Mouse (Mus musculus) myocyte (in vitro differentiated cells): ENCODE results near the gene Aacs. TPM values are rescaled to one million over a fixed set of nuclear protein-coding genes. Genes with fewer than 3 reads are reported as not detected.

Experiments used
- H3K27me3 ChIP-seq: one replicate; pipeline ENCODE4 v1.6.1; 2011; ENCODE audit not compliant: control insufficient read depth, insufficient read depth, insufficient read length
- H3K36me3 ChIP-seq: one replicate; pipeline ENCODE4 v1.6.1; 2011; ENCODE audit not compliant: control insufficient read depth, insufficient read depth
- H3K4me2 ChIP-seq: one replicate; pipeline ENCODE4 v1.6.1; 2011; ENCODE audit warnings: low read depth, control low read depth
- H3K4me3 ChIP-seq: one replicate; pipeline ENCODE4 v1.5.1; 2011; ENCODE audit warnings: mild to moderate bottlenecking, control low read depth, moderate library complexity
- H3K79me2 ChIP-seq: one replicate; pipeline ENCODE4 v1.6.1; 2011; ENCODE audit not compliant: control insufficient read depth, insufficient read depth
- H3ac ChIP-seq: one replicate; pipeline ENCODE4 v1.6.1; 2011; ENCODE audit not compliant: control insufficient read depth, insufficient read length
- CEBPB ChIP-seq: IDR thresholded peaks from 2 replicates; pipeline ENCODE4 v1.6.1; 2011; ENCODE audit warnings: mild to moderate bottlenecking, moderate library complexity; ENCODE audit not compliant: poor library complexity, insufficient read depth, severe bottlenecking
- E2F4 ChIP-seq: IDR thresholded peaks from one replicate; pipeline ENCODE4 v1.6.1; 2011; ENCODE audit warnings: mild to moderate bottlenecking, control low read depth, moderate library complexity; ENCODE audit not compliant: insufficient read depth
- MAX ChIP-seq: IDR thresholded peaks from one replicate; pipeline ENCODE4 v1.6.1; 2011; ENCODE audit warnings: low read depth, mild to moderate bottlenecking, control low read depth
- MYOD1 ChIP-seq, 3 experiments: IDR thresholded peaks; one replicate each; pipeline ENCODE4 v1.6.1; 2011; ENCODE audit warnings: control low read depth in 2 of 3, low read depth in 2 of 3, mild to moderate bottlenecking in 2 of 3, moderate library complexity in 1 of 3; ENCODE audit not compliant: insufficient read length in 2 of 3, control insufficient read depth in 1 of 3
- MYOG ChIP-seq, 3 experiments: IDR thresholded peaks; one replicate each; pipeline ENCODE4 v1.6.1; 2011; ENCODE audit warnings: control low read depth in 2 of 3, low read depth in 2 of 3, mild to moderate bottlenecking in 2 of 3; ENCODE audit not compliant: insufficient read length in 2 of 3, control insufficient read depth in 1 of 3, insufficient read depth in 1 of 3
- POLR2A ChIP-seq: IDR thresholded peaks from one replicate; pipeline ENCODE4 v1.6.1; 2011; ENCODE audit warnings: low read depth, mild to moderate bottlenecking, control low read depth, moderate library complexity; ENCODE audit not compliant: insufficient read length
- POLR2AphosphoS2 ChIP-seq: IDR thresholded peaks from one replicate; pipeline ENCODE4 v1.6.1; 2011; ENCODE audit warnings: low read depth, control low read depth; ENCODE audit not compliant: insufficient read length
- REST ChIP-seq: IDR thresholded peaks from one replicate; pipeline ENCODE4 v1.6.1; 2011; ENCODE audit warnings: mild to moderate bottlenecking, control low read depth, moderate library complexity; ENCODE audit not compliant: insufficient read depth, insufficient read length
- SRF ChIP-seq: IDR thresholded peaks from one replicate; pipeline ENCODE4 v1.6.1; 2011; ENCODE audit warnings: low read depth; ENCODE audit not compliant: control insufficient read depth, insufficient read length
- TCF12 ChIP-seq: IDR thresholded peaks from one replicate; pipeline ENCODE4 v1.6.1; 2011; ENCODE audit warnings: mild to moderate bottlenecking, control low read depth; ENCODE audit not compliant: poor library complexity, insufficient read depth, severe bottlenecking
- TCF3 ChIP-seq: IDR thresholded peaks from one replicate; pipeline ENCODE4 v1.6.1; 2011; ENCODE audit warnings: low read depth, control low read depth; ENCODE audit not compliant: insufficient read length
- USF1 ChIP-seq: IDR thresholded peaks from one replicate; pipeline ENCODE4 v1.6.1; 2011; ENCODE audit warnings: low read depth, mild to moderate bottlenecking, control low read depth, moderate library complexity
- polyA plus RNA-seq: library from polyadenylated mRNA; unstranded; fragments of >200 nt; fragmentation: generic; extraction: Trizol; gene quantifications from one replicate; pipeline ENCODE4 v1.2.1, GENCODE M21; 2012; ENCODE audit warnings: missing spikeins

Aacs gene
- polyA plus RNA-seq, 1 experiment: 70.7 TPM

DNA sequence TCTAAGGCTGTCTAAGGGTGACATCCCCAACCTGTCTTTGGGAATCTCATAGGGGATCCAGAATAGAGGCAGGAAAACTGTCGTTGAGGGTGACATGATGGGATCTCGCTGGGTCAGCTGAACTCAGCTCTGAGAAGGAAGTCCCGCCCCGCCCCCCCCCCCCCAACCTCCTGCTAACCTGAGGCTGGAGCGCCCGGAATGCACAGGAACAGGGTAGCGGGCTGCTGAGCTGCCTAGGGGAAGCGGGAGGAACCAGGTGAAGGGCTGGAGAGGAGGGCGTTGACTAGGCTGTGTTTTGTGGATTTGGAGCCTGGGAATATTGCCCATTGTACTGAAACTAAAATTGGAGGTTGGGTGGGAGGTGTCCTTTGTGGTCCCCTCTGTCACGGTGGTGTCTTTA lies 32.4 kb downstream of the Aacs start:
- Histone ChIP-seq H3K36me3 (peaks cover 35% of the 10 kb centered on the region), H3K79me2 (no peaks in the 10 kb centered on the region)
- TF ChIP-seq MYOD1 (IDR thresholded peaks at IDR 0.05; ENCODE audit: control insufficient read depth in 1 of 3, insufficient read length in 2 of 3, low read depth in 2 of 3) (no peak), POLR2AphosphoS2 (no peak), CEBPB (no peak), E2F4 (no peak)

DNA sequence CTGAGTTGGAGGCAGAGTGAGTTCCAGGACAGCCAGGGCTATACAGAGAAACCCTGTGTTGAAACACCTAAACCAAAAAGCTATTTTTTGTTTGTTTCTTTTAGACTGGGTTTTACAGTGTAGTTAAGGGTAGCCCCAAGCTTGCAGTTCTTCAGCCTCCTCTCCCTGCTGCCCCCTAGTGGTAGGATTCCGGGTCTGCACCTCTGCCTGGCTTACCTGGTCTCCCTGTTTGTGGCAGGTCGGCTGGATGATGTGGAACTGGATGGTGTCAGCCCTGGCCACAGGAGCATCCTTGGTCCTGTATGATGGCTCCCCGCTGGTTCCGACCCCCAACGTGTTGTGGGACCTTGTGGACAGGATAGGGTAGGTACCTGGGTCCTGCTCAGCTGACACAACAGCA lies 33.9 kb downstream of the Aacs start:
- Histone ChIP-seq H3K36me3 (peaks cover 29% of the 10 kb centered on the region), H3K4me3 (no peak overlapping the region), H3K79me2 (no peaks in the 10 kb centered on the region), H3K4me2 (no peak overlapping the region), H3ac (no peak overlapping the region), H3K27me3 (no peaks in the 10 kb centered on the region)
- TF ChIP-seq TCF12 (no peak), TCF3 (no peak), REST (no peak), USF1 (no peak), MAX (no peak), POLR2A (no peak), POLR2AphosphoS2 (no peak), MYOD1 (IDR thresholded peaks at IDR 0.05; ENCODE audit: control insufficient read depth in 1 of 3, insufficient read length in 2 of 3, low read depth in 2 of 3) (no peak)

More for the DNA sequence above, 32.4 kb downstream of the Aacs start:
- no peak overlapping the region for H3ac ChIP-seq
- H3K27me3 ChIP-seq: no peaks in the 10 kb centered on the region
- no peak overlapping the region for H3K4me3 ChIP-seq
- H3K4me2 ChIP-seq: no peak overlapping the region

DNA sequence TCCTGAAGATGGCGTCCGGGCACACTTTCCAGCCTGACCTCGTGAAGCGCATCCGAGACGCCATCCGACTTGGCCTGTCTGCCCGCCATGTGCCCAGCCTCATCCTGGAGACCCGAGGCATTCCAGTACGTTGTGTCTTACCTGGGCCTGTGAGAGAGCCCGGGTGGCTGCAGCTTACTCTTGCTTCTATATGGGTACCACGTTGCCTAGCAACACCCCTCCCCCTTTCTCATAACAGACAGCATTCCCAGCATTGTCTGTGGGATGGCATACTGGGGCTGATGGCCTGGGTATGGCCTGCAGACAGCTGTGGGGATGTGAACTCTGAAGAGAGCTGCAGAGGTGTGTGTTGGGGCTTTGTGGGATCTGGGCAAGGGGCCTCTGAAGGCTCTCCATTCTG lies 39.4 kb downstream of the Aacs start:
- Histone ChIP-seq H3K27me3 (no peaks in the 10 kb centered on the region), H3K4me3 (no peak overlapping the region), H3K4me2 (no peak overlapping the region), H3ac (no peak overlapping the region), H3K36me3 (peaks cover 22% of the 10 kb centered on the region), H3K79me2 (no peaks in the 10 kb centered on the region)
- TF ChIP-seq USF1 (no peak), TCF3 (no peak), TCF12 (no peak), MYOD1 (IDR thresholded peaks at IDR 0.05; ENCODE audit: control insufficient read depth in 1 of 3, insufficient read length in 2 of 3, low read depth in 2 of 3) (no peak), MAX (no peak), REST (no peak), POLR2AphosphoS2 (no peak)

DNA sequence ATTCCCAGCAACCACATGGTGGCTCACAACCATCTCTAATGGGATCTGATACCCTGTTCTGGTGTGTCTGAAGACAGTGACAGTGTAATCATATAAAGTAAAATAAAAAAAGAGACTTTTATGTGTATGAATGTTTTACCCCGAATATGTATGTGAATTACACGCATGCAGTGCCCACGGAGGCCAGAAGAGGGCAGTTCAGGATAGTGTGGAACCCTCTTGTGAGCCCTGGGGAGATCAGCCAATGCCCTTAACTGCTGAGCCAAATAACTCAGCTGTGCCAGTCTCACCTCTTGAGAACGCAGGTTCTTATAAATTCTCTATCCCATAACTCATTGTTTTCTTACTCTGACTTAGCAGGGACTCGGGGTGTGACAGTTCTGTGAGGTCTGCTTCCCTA lies 43.0 kb downstream of the Aacs start:
- H3ac ChIP-seq: no peak overlapping the region
- H3K4me2 ChIP-seq: no peak overlapping the region
- H3K27me3 ChIP-seq: no peaks in the 10 kb centered on the region
- no peak for TF ChIP-seq MAX
- no peak for TF ChIP-seq MYOD1 (IDR thresholded peaks at IDR 0.05; ENCODE audit: control insufficient read depth in 1 of 3, insufficient read length in 2 of 3, low read depth in 2 of 3)
- no peak for TF ChIP-seq E2F4
- no peak for TF ChIP-seq TCF12
- no peak for TF ChIP-seq CEBPB
- no peak for TF ChIP-seq SRF
- no peak for TF ChIP-seq REST
- TF ChIP-seq TCF3: no peak
- TF ChIP-seq POLR2A: no peak
- TF ChIP-seq MYOG (IDR thresholded peaks at IDR 0.05; ENCODE audit: control insufficient read depth in 1 of 3, insufficient read depth in 1 of 3, insufficient read length in 2 of 3, low read depth in 2 of 3): no peak
- H3K4me3 ChIP-seq: no peak overlapping the region
- H3K79me2 ChIP-seq: no peaks in the 10 kb centered on the region
- peaks cover 9% of the 10 kb centered on the region for H3K36me3 ChIP-seq

DNA sequence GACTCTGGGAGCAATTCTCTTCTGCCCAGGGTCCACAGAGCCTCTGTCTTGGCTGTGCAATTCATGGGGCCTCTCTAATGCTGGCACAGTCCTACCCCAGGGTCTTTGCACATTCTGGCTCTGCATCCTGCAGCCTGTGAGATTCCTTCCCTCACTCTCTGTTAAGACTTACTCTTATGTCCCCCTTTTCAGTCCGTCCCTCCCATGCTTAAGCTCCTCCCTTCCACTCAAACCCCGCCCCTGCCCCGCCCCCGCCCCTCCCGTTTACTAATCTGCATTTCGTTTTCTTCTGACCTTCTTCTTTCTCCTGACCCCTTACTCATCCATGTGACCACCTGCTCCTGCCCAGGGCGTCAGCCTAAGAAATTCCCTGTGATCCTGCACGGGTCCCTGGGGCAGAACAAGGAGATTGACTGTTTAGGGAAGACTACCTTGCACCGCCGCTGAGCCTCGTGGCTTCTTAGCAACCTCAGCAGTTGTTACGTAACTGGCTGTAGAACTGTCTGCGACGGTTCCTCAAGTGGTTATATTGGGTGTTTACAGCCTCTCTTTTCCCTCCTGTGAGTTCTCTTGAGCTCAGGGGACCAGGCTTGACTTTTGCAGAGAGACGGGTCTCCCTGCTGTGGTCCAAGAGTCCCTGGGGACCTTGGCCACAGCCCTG lies 45.4 kb downstream of the Aacs start:
- H3K27me3 ChIP-seq: no peaks in the 10 kb centered on the region
- H3K79me2 ChIP-seq: no peaks in the 10 kb centered on the region
- H3ac ChIP-seq: no peak overlapping the region
- H3K4me2 ChIP-seq: no peak overlapping the region
- H3K36me3 ChIP-seq: peaks cover 6% of the 10 kb centered on the region
- no peak overlapping the region for H3K4me3 ChIP-seq
- no peak for TF ChIP-seq POLR2AphosphoS2
- TF ChIP-seq MYOD1 (IDR thresholded peaks at IDR 0.05; ENCODE audit: control insufficient read depth in 1 of 3, insufficient read length in 2 of 3, low read depth in 2 of 3): no peak
- no peak for TF ChIP-seq MAX
- TF ChIP-seq CEBPB: no peak
- TF ChIP-seq TCF12: no peak
- TF ChIP-seq E2F4: no peak
- no peak for TF ChIP-seq SRF
